Mouse (Mus musculus) forebrain, embryonic 16.5 days (tissue): ENCODE measurements around the gene Gon7. TPM values are rescaled to one million over a fixed set of nuclear protein-coding genes. Genes with fewer than 3 reads are reported as not detected.

Source experiments
- ATAC-seq: fragments of 200-750 bp; cut with Nextera tagmentation; 2 replicates; pipeline ENCODE4 v1.8.0; 2017; ENCODE audit warnings: mild to moderate bottlenecking, moderate library complexity
- H3K27ac ChIP-seq: fragments of 300-500 bp; sonication (generic); 2 replicates; pipeline ENCODE4 v1.5.1; 2014; ENCODE audit warnings: low read length, control low read depth
- H3K27me3 ChIP-seq: fragments of 300-500 bp; sonication (generic); replicated peaks from 2 replicates; pipeline ENCODE4 v1.6.1; 2014; ENCODE audit warnings: low read length; ENCODE audit not compliant: control insufficient read depth, insufficient read depth
- H3K36me3 ChIP-seq: fragments of 300-500 bp; sonication (generic); 2 replicates; pipeline ENCODE4 v1.6.1; 2014; ENCODE audit not compliant: control insufficient read depth, insufficient read depth
- H3K4me1 ChIP-seq: fragments of 300-500 bp; sonication (generic); replicated peaks from 2 replicates; pipeline ENCODE4 v1.6.1; 2014; ENCODE audit warnings: low read length; ENCODE audit not compliant: control insufficient read depth, insufficient read depth
- H3K4me2 ChIP-seq: fragments of 300-500 bp; sonication (generic); 2 replicates; pipeline ENCODE4 v1.6.1; 2014; ENCODE audit warnings: mild to moderate bottlenecking, low read length, control low read depth
- H3K4me3 ChIP-seq: fragments of 300-500 bp; sonication (generic); replicated peaks from 2 replicates; pipeline ENCODE4 v1.5.1; 2014; ENCODE audit warnings: mild to moderate bottlenecking, low read length, control low read depth
- H3K9ac ChIP-seq: fragments of 300-500 bp; sonication (generic); replicated peaks from 2 replicates; pipeline ENCODE4 v1.6.1; 2014; ENCODE audit warnings: low read depth, low read length, control low read depth
- H3K9me3 ChIP-seq: fragments of 300-500 bp; sonication (generic); 2 replicates; pipeline ENCODE4 v1.6.1; 2016; ENCODE audit warnings: low read length; ENCODE audit not compliant: control insufficient read depth
- WGBS: fragments of 180-500 bp; shearing (Covaris S2); extraction: QIAGEN DNeasy Blood & Tissue Kit; methylation state at CpG from one replicate; pipeline ENCODE4 v1.1.7; 2014; 5-methylcytosine and 5-hydroxymethylcytosine counted together
- polyA plus RNA-seq: library from polyadenylated mRNA; unstranded; fragments of >200 nt; fragmentation: Nextera tagmentation; extraction: Ambion mirVana; gene quantifications from 2 replicates; pipeline ENCODE4 v1.2.1, GENCODE M21; 2015

The Gon7 gene
- polyA plus RNA-seq, 1 experiment from 2014 or later = 50.0 TPM

DNA sequence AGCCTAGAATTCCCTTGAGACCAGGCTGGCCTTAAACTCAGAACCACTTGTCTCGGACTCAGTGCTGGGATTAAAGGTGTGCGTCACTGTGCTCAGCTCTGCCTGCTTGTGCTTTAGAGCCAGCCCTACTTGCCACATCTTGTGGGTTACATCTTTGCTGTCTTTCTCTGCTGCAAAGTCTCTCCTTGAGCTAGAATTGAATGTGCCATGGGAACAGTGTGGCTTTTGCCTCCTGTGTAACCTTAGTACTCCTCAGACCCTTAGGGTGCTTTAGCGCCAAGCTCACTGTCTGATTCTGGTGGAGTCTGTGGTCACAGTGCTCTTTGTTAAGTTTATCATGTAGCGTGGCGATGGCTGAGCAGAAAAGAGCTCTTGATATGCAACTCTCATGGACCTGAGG is 15.1 kb upstream of the Gon7 start:
- no peaks in the 10 kb centered on the region for H3K4me1 ChIP-seq
- 95% methylated on average over 5 of the region's 5 CpGs for WGBS
- ATAC-seq = no peak

GRCm38 (mm10) chr12:102771601-102772000 is 14.0 kb upstream of the Gon7 start:
- 98% methylated on average over 8 of the region's 8 CpGs for WGBS
- no peak for ATAC-seq
- Histone ChIP-seq H3K9ac (no peak overlapping the region), H3K4me3 (no peak overlapping the region), H3K27ac (no peak overlapping the region), H3K4me2 (no peak overlapping the region), H3K36me3 (peaks cover 47% of the 10 kb centered on the region), H3K4me1 (no peaks in the 10 kb centered on the region), H3K27me3 (no peaks in the 10 kb centered on the region), H3K9me3 (peaks cover 3% of the 10 kb centered on the region; the same call in 1 of the 2 replicates)

More for the DNA sequence above, 15.1 kb upstream of the Gon7 start:
- H3K9ac ChIP-seq = no peak overlapping the region
- H3K36me3 ChIP-seq = peaks cover 47% of the 10 kb centered on the region
- H3K27me3 ChIP-seq = no peaks in the 10 kb centered on the region
- no peak overlapping the region for H3K4me2 ChIP-seq
- peaks cover 3% of the 10 kb centered on the region; the same call in 1 of the 2 replicates for H3K9me3 ChIP-seq
- H3K27ac ChIP-seq = no peak overlapping the region
- H3K4me3 ChIP-seq = no peak overlapping the region

GRCm38 (mm10) chr12:102769000-102769399 is 11.4 kb upstream of the Gon7 start:
- Histone ChIP-seq H3K4me2 (no peak overlapping the region), H3K9ac (no peak overlapping the region), H3K27ac (no peak overlapping the region), H3K4me3 (no peak overlapping the region), H3K36me3 (peaks cover 47% of the 10 kb centered on the region), H3K4me1 (no peaks in the 10 kb centered on the region), H3K9me3 (peaks cover 3% of the 10 kb centered on the region; the same call in 1 of the 2 replicates), H3K27me3 (no peaks in the 10 kb centered on the region)
- WGBS = 95% methylated on average over 4 of the region's 4 CpGs
- ATAC-seq = no peak

- Histone ChIP-seq H3K27ac (no peak overlapping the region), H3K4me1 (peaks cover 10% of the 10 kb centered on the region), H3K4me2 (no peak overlapping the region), H3K4me3 (no peak overlapping the region), H3K9ac (no peak overlapping the region), H3K36me3 (peaks cover 27% of the 10 kb centered on the region), H3K9me3 (no peaks in the 10 kb centered on the region), H3K27me3 (no peaks in the 10 kb centered on the region)
- ATAC-seq = no peak
Observed at GRCm38 (mm10) chr12:102763696-102764095, 6.1 kb upstream of the Gon7 start.

DNA sequence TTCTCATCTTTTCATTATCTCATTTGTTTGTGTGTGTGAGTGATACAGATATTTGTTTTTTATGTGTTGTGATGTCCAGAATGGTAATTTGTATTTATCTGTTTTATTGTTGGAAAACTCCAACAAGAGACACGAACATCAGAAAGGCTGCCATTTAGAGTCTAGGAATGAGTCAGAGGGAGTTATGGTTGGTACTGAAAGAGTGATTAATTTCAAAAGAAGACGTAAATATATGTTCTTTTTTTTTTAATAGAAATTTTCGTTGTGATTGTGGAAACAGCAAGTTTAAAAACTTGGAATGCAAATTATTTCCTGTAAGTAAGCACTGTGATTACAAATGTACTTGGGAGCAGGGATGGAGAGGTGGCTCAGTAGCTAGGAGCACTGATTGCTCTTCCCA is 4.1 kb upstream of the Gon7 start:
- no peak overlapping the region for H3K4me2 ChIP-seq
- H3K9me3 ChIP-seq = no peaks in the 10 kb centered on the region
- H3K4me1 ChIP-seq = peaks cover 17% of the 10 kb centered on the region
- H3K36me3 ChIP-seq = peaks cover 21% of the 10 kb centered on the region
- no peak overlapping the region for H3K4me3 ChIP-seq
- H3K27ac ChIP-seq = no peak overlapping the region
- no peaks in the 10 kb centered on the region for H3K27me3 ChIP-seq
- H3K9ac ChIP-seq = no peak overlapping the region
- 90% methylated on average over 3 of the region's 3 CpGs for WGBS
- no peak for ATAC-seq

DNA sequence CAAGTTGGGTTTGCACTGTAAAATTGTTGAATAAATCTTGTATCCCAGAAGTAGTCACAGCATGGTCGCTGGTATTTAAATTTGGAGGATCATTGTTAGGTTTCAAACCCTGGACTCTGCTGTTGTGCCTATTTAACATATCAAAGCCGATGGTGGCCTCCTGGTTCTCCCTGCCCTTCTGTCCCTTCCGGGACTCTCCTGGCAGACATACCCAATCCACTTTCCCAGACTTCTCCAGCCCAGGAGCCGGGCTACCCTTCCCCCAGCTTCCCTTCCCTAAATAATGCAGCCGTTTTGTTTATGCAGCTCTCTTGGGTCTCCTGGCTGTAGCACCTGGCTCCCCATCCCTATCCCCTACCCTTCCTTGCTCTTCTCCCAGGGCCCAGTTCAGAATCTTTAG is 1.3 kb upstream of the Gon7 start:
- Histone ChIP-seq H3K4me2 (peak overlapping the region; percentile 98), H3K27ac (no peak overlapping the region), H3K27me3 (no peaks in the 10 kb centered on the region), H3K4me1 (peaks cover 27% of the 10 kb centered on the region), H3K4me3 (peak overlapping the region; percentile 91), H3K9me3 (no peaks in the 10 kb centered on the region), H3K36me3 (peaks cover 8% of the 10 kb centered on the region), H3K9ac (peak overlapping the region; percentile 80)
- 1% methylated on average over 5 of the region's 5 CpGs for WGBS
- ATAC-seq = no peak

DNA sequence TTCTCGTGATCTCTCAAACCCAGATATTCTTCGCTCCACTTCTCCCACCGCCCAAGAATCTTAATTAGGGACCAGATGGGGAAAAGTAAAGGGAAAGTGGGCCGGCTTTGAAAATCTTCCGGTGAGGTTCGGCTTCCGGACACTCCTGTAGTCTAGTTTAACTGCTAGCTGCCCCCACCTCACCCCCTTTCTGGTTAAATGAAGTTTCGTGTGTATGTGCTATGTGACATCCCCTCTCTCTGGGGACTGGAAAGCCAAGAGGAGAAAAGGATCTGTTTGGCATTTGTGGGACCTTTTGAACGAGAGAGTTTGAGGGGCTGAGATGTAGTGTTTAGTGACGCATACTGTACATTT is 777 bp upstream of the Gon7 start, which contains the start of gene Gm20604:
Gm20604 (minus strand) TSS at position 270 of the 354 bp plus-strand sequence.
- 0% methylated on average over 10 of the region's 10 CpGs for WGBS
- no peaks in the 10 kb centered on the region for H3K27me3 ChIP-seq

GRCm38 (mm10) chr12:102757055-102757688 is 431 bp downstream of the Gon7 start:
- no peak; the same call in 1 of the 2 replicates for ATAC-seq
- H3K4me2 ChIP-seq = peak overlapping the region; percentile 78
- H3K9me3 ChIP-seq = no peaks in the 10 kb centered on the region
- H3K4me3 ChIP-seq = peak overlapping the region; percentile 91
- H3K27ac ChIP-seq = peak overlapping the region; percentile 89
- 1% methylated on average over 46 of the region's 46 CpGs for WGBS
- 0 out of 2 replicates have a peak, but pooled peaks cover under 1% of the 10 kb centered on the region for H3K36me3 ChIP-seq
- H3K27me3 ChIP-seq = no peaks in the 10 kb centered on the region
- peaks cover 27% of the 10 kb centered on the region for H3K4me1 ChIP-seq
- peak overlapping the region; percentile 74 for H3K9ac ChIP-seq

More for the DNA sequence above, 777 bp upstream of the Gon7 start, which contains the start of gene Gm20604:
- peak within 1 kb of the TSS; percentile 89 for H3K27ac ChIP-seq
- no peaks in the 10 kb centered on the region for H3K9me3 ChIP-seq
- peak within 1 kb of the TSS; percentile 91 for H3K4me3 ChIP-seq
- no peak for ATAC-seq
- peak within 1 kb of the TSS; percentile 80 for H3K9ac ChIP-seq
- H3K4me2 ChIP-seq = peak within 1 kb of the TSS; percentile 98
- H3K36me3 ChIP-seq = peaks cover 5% of the 10 kb centered on the region; the same call in 1 of the 2 replicates
- peaks cover 27% of the 10 kb centered on the region for H3K4me1 ChIP-seq

- no peak for ATAC-seq
- 85% methylated on average over 7 of the region's 7 CpGs for WGBS
- Histone ChIP-seq H3K4me2 (peak overlapping the region; percentile 78), H3K36me3 (no peaks in the 10 kb centered on the region), H3K9ac (no peak overlapping the region), H3K27me3 (no peaks in the 10 kb centered on the region), H3K4me3 (peak overlapping the region; percentile 91), H3K27ac (no peak overlapping the region), H3K9me3 (no peaks in the 10 kb centered on the region), H3K4me1 (peaks cover 27% of the 10 kb centered on the region)
Observed at GRCm38 (mm10) chr12:102756304-102756703, 1.3 kb downstream of the Gon7 start.
